Mouse (Mus musculus) lung, embryonic 16.5 days (tissue): Measurements from ENCODE around the gene Aes. TPM values are rescaled to one million over a fixed set of nuclear protein-coding genes. Genes with fewer than 3 reads are reported as not detected.
A peak's percentile ranks its signal among the peaks of the same experiment; 100 is the strongest.

Experiments
- ATAC-seq: fragments of 200-750 bp; cut with Nextera tagmentation; 2 replicates; pipeline ENCODE4 v1.8.0; 2017; ENCODE audit warnings: low read depth, mild to moderate bottlenecking, moderate library complexity
- H3K27ac ChIP-seq: fragments of 300-500 bp; sonication (generic); 2 replicates; pipeline ENCODE4 v1.5.1; 2014; ENCODE audit warnings: mild to moderate bottlenecking, control low read depth, low read length
- H3K27me3 ChIP-seq: fragments of 300-500 bp; sonication (generic); 2 replicates; pipeline ENCODE4 v1.6.1; 2014; ENCODE audit warnings: low read depth, low read length, mixed read lengths; ENCODE audit not compliant: control insufficient read depth, insufficient read depth
- H3K36me3 ChIP-seq: fragments of 300-500 bp; sonication (generic); 2 replicates; pipeline ENCODE4 v1.6.1; 2014; ENCODE audit warnings: low read length; ENCODE audit not compliant: control insufficient read depth, insufficient read depth
- H3K4me1 ChIP-seq: fragments of 300-500 bp; sonication (generic); replicated peaks from 2 replicates; pipeline ENCODE4 v1.6.1; 2014; ENCODE audit warnings: low read length, mixed read lengths; ENCODE audit not compliant: control insufficient read depth, insufficient read depth
- H3K4me2 ChIP-seq: fragments of 300-500 bp; sonication (generic); 2 replicates; pipeline ENCODE4 v1.6.1; 2014; ENCODE audit warnings: low read depth, low read length, control low read depth
- H3K4me3 ChIP-seq: fragments of 300-500 bp; sonication (generic); 2 replicates; pipeline ENCODE4 v1.5.1; 2014; ENCODE audit warnings: mild to moderate bottlenecking, low read length, control low read depth
- H3K9ac ChIP-seq: fragments of 300-500 bp; sonication (generic); 2 replicates; pipeline ENCODE4 v1.6.1; 2014; ENCODE audit warnings: low read length, control low read depth
- H3K9me3 ChIP-seq: fragments of 300-500 bp; sonication (generic); 2 replicates; pipeline ENCODE4 v1.6.1; 2016; ENCODE audit warnings: low read length; ENCODE audit not compliant: control insufficient read depth
- WGBS: fragments of 180-500 bp; shearing (Covaris S2); extraction: QIAGEN DNeasy Blood & Tissue Kit; methylation state at CpG from one replicate; pipeline ENCODE4 v1.1.7; 2014; 5-methylcytosine and 5-hydroxymethylcytosine counted together
- polyA plus RNA-seq: library from polyadenylated mRNA; unstranded; fragments of >200 nt; fragmentation: Nextera tagmentation; extraction: Ambion mirVana; gene quantifications from 2 replicates; pipeline ENCODE4 v1.2.1, GENCODE M21; 2015

The Aes gene
- polyA plus RNA-seq, 1 experiment from 2014 or later: 416 TPM

- H3K36me3 ChIP-seq: peaks cover 14% of the 10 kb centered on the region
Observed at GRCm38 (mm10) chr10:81588739-81589138, 29.5 kb downstream of the Aes start.

GRCm38 (mm10) chr10:81591846-81592245 is 32.6 kb downstream of the Aes start:
- 57% methylated on average over 9 of the region's 9 CpGs for WGBS
- peaks cover 3% of the 10 kb centered on the region; the same call in 1 of the 2 replicates for H3K27me3 ChIP-seq

More at GRCm38 (mm10) chr10:81588739-81589138, 29.5 kb downstream of the Aes start:
- H3K9me3 ChIP-seq: no peaks in the 10 kb centered on the region
- H3K27me3 ChIP-seq: no peaks in the 10 kb centered on the region
- ATAC-seq: no peak
- H3K4me3 ChIP-seq: no peak overlapping the region
- WGBS: 63% methylated on average over 7 of the region's 7 CpGs
- no peak overlapping the region for H3K9ac ChIP-seq
- H3K4me2 ChIP-seq: no peak overlapping the region
- H3K4me1 ChIP-seq: no peaks in the 10 kb centered on the region
- no peak overlapping the region for H3K27ac ChIP-seq

GRCm38 (mm10) chr10:81592631-81593030 is 33.3 kb downstream of the Aes start:
- peaks cover 23% of the 10 kb centered on the region for H3K4me1 ChIP-seq
- 72% methylated on average over 7 of the region's 7 CpGs for WGBS
- H3K9ac ChIP-seq: no peak overlapping the region
- H3K36me3 ChIP-seq: peaks cover 4% of the 10 kb centered on the region
- no peaks in the 10 kb centered on the region for H3K9me3 ChIP-seq
- no peak overlapping the region for H3K4me3 ChIP-seq
- H3K27ac ChIP-seq: no peak overlapping the region
- no peak for ATAC-seq
- no peak overlapping the region for H3K4me2 ChIP-seq
- H3K27me3 ChIP-seq: peaks cover 3% of the 10 kb centered on the region; the same call in 1 of the 2 replicates

More at GRCm38 (mm10) chr10:81591846-81592245, 32.6 kb downstream of the Aes start:
- no peak overlapping the region for H3K9ac ChIP-seq
- H3K36me3 ChIP-seq: peaks cover 9% of the 10 kb centered on the region
- no peak overlapping the region for H3K4me3 ChIP-seq
- H3K27ac ChIP-seq: no peak overlapping the region
- no peak for ATAC-seq
- no peaks in the 10 kb centered on the region for H3K9me3 ChIP-seq
- no peak overlapping the region for H3K4me2 ChIP-seq
- H3K4me1 ChIP-seq: peaks cover 15% of the 10 kb centered on the region

GRCm38 (mm10) chr10:81593223-81593622 is 33.9 kb downstream of the Aes start:
- H3K27me3 ChIP-seq: peaks cover 3% of the 10 kb centered on the region; the same call in 1 of the 2 replicates
- no peak overlapping the region for H3K4me2 ChIP-seq
- no peak overlapping the region for H3K4me3 ChIP-seq
- no peak overlapping the region for H3K27ac ChIP-seq
- ATAC-seq: no peak
- H3K4me1 ChIP-seq: peaks cover 29% of the 10 kb centered on the region
- H3K36me3 ChIP-seq: no peaks in the 10 kb centered on the region
- H3K9me3 ChIP-seq: no peaks in the 10 kb centered on the region
- 56% methylated on average over 4 of the region's 4 CpGs for WGBS
- no peak overlapping the region for H3K9ac ChIP-seq

- peak overlapping the region; percentile 7; the same call in 1 of the 2 replicates for H3K9ac ChIP-seq
- ATAC-seq: no peak
- H3K27ac ChIP-seq: no peak overlapping the region
- H3K4me2 ChIP-seq: no peak overlapping the region
- no peaks in the 10 kb centered on the region for H3K36me3 ChIP-seq
- H3K4me3 ChIP-seq: no peak overlapping the region
- H3K9me3 ChIP-seq: no peaks in the 10 kb centered on the region
- WGBS: 55% methylated on average over 18 of the region's 18 CpGs
- peaks cover 29% of the 10 kb centered on the region for H3K4me1 ChIP-seq
- H3K27me3 ChIP-seq: peaks cover 3% of the 10 kb centered on the region; the same call in 1 of the 2 replicates
Observed at GRCm38 (mm10) chr10:81593935-81594334, 34.6 kb downstream of the Aes start.

- no peak for ATAC-seq
- H3K4me1 ChIP-seq: peaks cover 39% of the 10 kb centered on the region
- H3K27ac ChIP-seq: no peak overlapping the region
Observed at GRCm38 (mm10) chr10:81595599-81595998, 36.3 kb downstream of the Aes start.

GRCm38 (mm10) chr10:81596611-81597010 is 37.3 kb downstream of the Aes start:
- Histone ChIP-seq H3K9ac (peak overlapping the region; percentile 60), H3K4me3 (peak overlapping the region; percentile 34), H3K9me3 (no peaks in the 10 kb centered on the region), H3K27me3 (peaks cover 3% of the 10 kb centered on the region; the same call in 1 of the 2 replicates), H3K4me1 (peaks cover 45% of the 10 kb centered on the region), H3K36me3 (no peaks in the 10 kb centered on the region), H3K27ac (peak overlapping the region; percentile 93), H3K4me2 (peak overlapping the region; percentile 60)
- ATAC-seq: peak; percentile 22
- 3% methylated on average over 10 of the region's 10 CpGs for WGBS

More at GRCm38 (mm10) chr10:81595599-81595998, 36.3 kb downstream of the Aes start:
- no peak overlapping the region for H3K4me3 ChIP-seq
- peak overlapping the region; percentile 3; the same call in 1 of the 2 replicates for H3K9ac ChIP-seq
- no peak overlapping the region for H3K4me2 ChIP-seq
- peaks cover 3% of the 10 kb centered on the region; the same call in 1 of the 2 replicates for H3K27me3 ChIP-seq
- 39% methylated on average over 5 of the region's 5 CpGs for WGBS
- no peaks in the 10 kb centered on the region for H3K9me3 ChIP-seq
- H3K36me3 ChIP-seq: no peaks in the 10 kb centered on the region

GRCm38 (mm10) chr10:81597137-81597950 is 38.1 kb downstream of the Aes start:
- Histone ChIP-seq H3K9ac (peak overlapping the region; percentile 60), H3K9me3 (no peaks in the 10 kb centered on the region), H3K4me3 (peak overlapping the region; percentile 34), H3K4me2 (peak overlapping the region; percentile 60), H3K27me3 (peaks cover 3% of the 10 kb centered on the region; the same call in 1 of the 2 replicates), H3K27ac (peak overlapping the region; percentile 93), H3K4me1 (peaks cover 49% of the 10 kb centered on the region), H3K36me3 (no peaks in the 10 kb centered on the region)
- WGBS: under 1% methylated on average over 12 of the region's 12 CpGs
- peak; percentile 73 for ATAC-seq

- Histone ChIP-seq H3K4me3 (no peak overlapping the region), H3K4me2 (no peak overlapping the region), H3K9ac (no peak overlapping the region), H3K36me3 (no peaks in the 10 kb centered on the region), H3K4me1 (peaks cover 56% of the 10 kb centered on the region), H3K9me3 (no peaks in the 10 kb centered on the region), H3K27ac (no peak overlapping the region), H3K27me3 (peaks cover 3% of the 10 kb centered on the region; the same call in 1 of the 2 replicates)
- no peak for ATAC-seq
- 33% methylated on average over 3 of the region's 3 CpGs for WGBS
Observed at GRCm38 (mm10) chr10:81598342-81598741, 39.1 kb downstream of the Aes start.
